Mouse (Mus musculus) liver, embryonic 14.5 days (tissue): ENCODE measurements around the gene Klhl33. TPM values are rescaled to one million over a fixed set of nuclear protein-coding genes. Genes with fewer than 3 reads are reported as not detected.

ENCODE experiments used
- ATAC-seq: fragments of 200-750 bp; cut with Nextera tagmentation; 2 replicates; pipeline ENCODE4 v1.8.0; 2017; ENCODE audit warnings: moderate number of reproducible peaks, mild to moderate bottlenecking, moderate library complexity; ENCODE audit not compliant: insufficient read depth
- DNase-seq, 3 experiments: peaks; one replicate each; pipeline ENCODE4 v3.0.0-alpha.2; 2012 to 2013; ENCODE audit warnings: low read depth in 3 of 3, low spot score in 3 of 3
- H3K27ac ChIP-seq: fragments of 300-500 bp; sonication (generic); 2 replicates; pipeline ENCODE4 v1.5.1; 2014; ENCODE audit warnings: moderate library complexity, mild to moderate bottlenecking, control low read depth, inconsistent platforms
- H3K27me3 ChIP-seq: fragments of 300-500 bp; sonication (generic); 2 replicates; pipeline ENCODE4 v1.6.1; 2014; ENCODE audit warnings: mild to moderate bottlenecking, low read length, moderate library complexity; ENCODE audit not compliant: control insufficient read depth, insufficient read depth
- H3K36me3 ChIP-seq: fragments of 300-500 bp; sonication (generic); replicated peaks from 2 replicates; pipeline ENCODE4 v1.6.1; 2014; ENCODE audit warnings: low read depth; ENCODE audit not compliant: control insufficient read depth, insufficient read depth
- H3K4me1 ChIP-seq, 2 experiments: fragments of 200-500 bp in 1 of 2; fragments of 300-500 bp in 1 of 2; sonication (generic) in 1 of 2; replicated peaks; 2 replicates each; pipeline ENCODE4 v1.6.1; 2012 to 2014; ENCODE audit warnings: antibody characterized with exemption in 1 of 2, inconsistent platforms in 1 of 2, low read length in 1 of 2; ENCODE audit not compliant: control insufficient read depth in 2 of 2, insufficient read depth in 2 of 2
- H3K4me2 ChIP-seq: fragments of 300-500 bp; sonication (generic); 2 replicates; pipeline ENCODE4 v1.6.1; 2014; ENCODE audit warnings: low read depth, mild to moderate bottlenecking, control low read depth, moderate library complexity
- H3K4me3 ChIP-seq, 2 experiments: fragments of 200-500 bp in 1 of 2; fragments of 300-500 bp in 1 of 2; sonication (generic) in 1 of 2; 2 replicates each; pipeline ENCODE4 v1.5.1; 2012 to 2014; ENCODE audit warnings: low read depth in 2 of 2, low read length in 2 of 2, mild to moderate bottlenecking in 2 of 2, control low read depth in 1 of 2, inconsistent platforms in 1 of 2, moderate library complexity in 1 of 2; ENCODE audit not compliant: insufficient read depth in 1 of 2
- H3K9ac ChIP-seq: fragments of 300-500 bp; sonication (generic); replicated peaks from 2 replicates; pipeline ENCODE4 v1.6.1; 2014; ENCODE audit warnings: mild to moderate bottlenecking, control low read depth, moderate library complexity
- H3K9me3 ChIP-seq: fragments of 300-500 bp; sonication (generic); 2 replicates; pipeline ENCODE4 v1.6.1; 2016; ENCODE audit warnings: low read length, mixed read lengths; ENCODE audit not compliant: control insufficient read depth
- CTCF ChIP-seq: IDR thresholded peaks from 2 replicates; pipeline ENCODE4 v1.5.1; 2016; ENCODE audit warnings: antibody characterized with exemption, low read depth, control low read depth
- EP300 ChIP-seq: IDR thresholded peaks from 2 replicates; pipeline ENCODE4 v1.6.1; 2016; ENCODE audit warnings: antibody characterized with exemption, low read depth
- WGBS: fragments of 180-500 bp; shearing (Covaris S2); extraction: QIAGEN DNeasy Blood & Tissue Kit; methylation state at CpG from one replicate; pipeline ENCODE4 v1.1.7; 2014; ENCODE audit not compliant: insufficient replicate concordance; 5-methylcytosine and 5-hydroxymethylcytosine counted together
- polyA plus RNA-seq, 2 experiments: library from polyadenylated mRNA; depleted of rRNA in 1 of 2; stranded (reverse) in 1 of 2; unstranded in 1 of 2; fragments of >200 nt; fragmentation: Nextera tagmentation in 1 of 2; extraction: Ambion mirVana in 1 of 2; gene quantifications; 2 replicates each; pipeline versions ENCODE4 v1.2.1 to v1.2.3; 2012 to 2014

The Klhl33 gene
- polyA plus RNA-seq, 2 experiments = 0.08 to 0.16 TPM

GRCm38 (mm10) chr14:50938940-50939339, 41.6 kb upstream of the Klhl33 start:
- DNase-seq = no peak
- no peak for TF ChIP-seq EP300
- no peak for TF ChIP-seq CTCF

GRCm38 (mm10) chr14:50938119-50938908, 41.0 kb upstream of the Klhl33 start:
- TF ChIP-seq CTCF = no peak
- no peak for TF ChIP-seq EP300
- no peak for ATAC-seq
- Histone ChIP-seq H3K27me3 (no peaks in the 10 kb centered on the region), H3K9ac (no peak overlapping the region), H3K27ac (no peak overlapping the region), H3K9me3 (no peaks in the 10 kb centered on the region), H3K4me1 (no peaks in the 10 kb centered on the region), H3K4me2 (peak overlapping the region; percentile 8; the same call in 1 of the 2 replicates), H3K36me3 (no peaks in the 10 kb centered on the region), H3K4me3 (no peak overlapping the region)
- DNase-seq = no peak
- 70% methylated on average over 3 of the region's 3 CpGs for WGBS

More at GRCm38 (mm10) chr14:50938940-50939339, 41.6 kb upstream of the Klhl33 start:
- 6% methylated on average over 2 of the region's 2 CpGs for WGBS
- Histone ChIP-seq H3K9me3 (no peaks in the 10 kb centered on the region), H3K27ac (no peak overlapping the region), H3K4me2 (peak overlapping the region; percentile 8; the same call in 1 of the 2 replicates), H3K4me3 (no peak overlapping the region), H3K4me1 (peaks cover 2 to 4% of the 10 kb centered on the region in 2 experiments; a peak in 2 of 4 replicates), H3K9ac (no peak overlapping the region), H3K27me3 (no peaks in the 10 kb centered on the region), H3K36me3 (no peaks in the 10 kb centered on the region)
- no peak for ATAC-seq

GRCm38 (mm10) chr14:50936649-50937048, 39.3 kb upstream of the Klhl33 start:
- H3K36me3 ChIP-seq = no peaks in the 10 kb centered on the region
- no peak for TF ChIP-seq CTCF
- TF ChIP-seq EP300 = no peak
- H3K9me3 ChIP-seq = no peaks in the 10 kb centered on the region
- 51% methylated on average over 1 of the region's 1 CpGs for WGBS
- no peak overlapping the region for H3K27ac ChIP-seq
- no peaks in the 10 kb centered on the region for H3K27me3 ChIP-seq
- peaks cover 7 to 8% of the 10 kb centered on the region in 2 experiments for H3K4me1 ChIP-seq
- H3K4me3 ChIP-seq = no peak overlapping the region
- DNase-seq (no peak), ATAC-seq (no peak)
- H3K4me2 ChIP-seq = no peak overlapping the region
- H3K9ac ChIP-seq = no peak overlapping the region

GRCm38 (mm10) chr14:50931493-50932020, 34.2 kb upstream of the Klhl33 start:
- Histone ChIP-seq H3K9ac (peak overlapping the region; percentile 64), H3K4me2 (peak overlapping the region; percentile 85), H3K4me3 (peak overlapping the region; percentile 71 to 84), H3K36me3 (peaks cover 29% of the 10 kb centered on the region), H3K4me1 (peaks cover 13 to 19% of the 10 kb centered on the region in 2 experiments), H3K27me3 (no peaks in the 10 kb centered on the region), H3K27ac (peak overlapping the region; percentile 74), H3K9me3 (no peaks in the 10 kb centered on the region)
- 12% methylated on average over 12 of the region's 12 CpGs for WGBS
- DNase-seq (peak in 1 of 3 experiments; percentile 40), ATAC-seq (no peak)
- TF ChIP-seq EP300 (no peak), CTCF (no peak)

- ATAC-seq = peak; percentile 96
- peak within 1 kb of the TSS; percentile 74 for H3K27ac ChIP-seq
- WGBS = under 1% methylated on average over 57 of the region's 68 CpGs
Observed at GRCm38 (mm10) chr14:50930754-50931492, 33.6 kb upstream of the Klhl33 start, which contains the start of the genes Pip4p1 and Pnp. TSS of gene Pip4p1 (minus strand) at chr14:50930856. TSS of gene Pnp (plus strand) at chr14:50931082.

More at GRCm38 (mm10) chr14:50930754-50931492, 33.6 kb upstream of the Klhl33 start, which contains the start of the genes Pip4p1 and Pnp:
- peak within 1 kb of the TSS; percentile 89 for H3K4me2 ChIP-seq
- H3K4me1 ChIP-seq = peaks cover 13 to 21% of the 10 kb centered on the region in 2 experiments
- H3K27me3 ChIP-seq = no peaks in the 10 kb centered on the region
- TF ChIP-seq CTCF (no peak), EP300 (no peak; the same call in 1 of the 2 replicates)
- H3K9me3 ChIP-seq = no peaks in the 10 kb centered on the region
- H3K9ac ChIP-seq = peak within 1 kb of the TSS; percentile 79
- DNase-seq = peak; percentile 100
- peaks cover 31% of the 10 kb centered on the region for H3K36me3 ChIP-seq
- H3K4me3 ChIP-seq = peak within 1 kb of the TSS; percentile 71 to 84
